Mouse (Mus musculus): ENCODE results near the gene Cldn3.

The Cldn3 gene

GRCm38 (mm10) chr5:135035608-135036359, 49.8 kb downstream of the Cldn3 start:
- DNase-seq (ENCODE audit: low read depth, low spot score) = no peak
